Mouse (Mus musculus): ENCODE results near the gene Slc44a4.
A peak's percentile ranks its signal among the peaks of the same experiment; 100 is the strongest.

Gene Slc44a4

GRCm38 (mm10) chr17:34913930-34914665 lies at the start of gene Slc44a4:
Slc44a4 (plus strand) TSS chr17:34914466.
- DNase-seq (ENCODE audit: low spot score in 2 of 2): no peak

- no peak for DNase-seq (ENCODE audit: low spot score in 2 of 2)
These were observed 48.3 kb upstream of the Slc44a4 start for GRCm38 (mm10) chr17:34865981-34866380.

DNA sequence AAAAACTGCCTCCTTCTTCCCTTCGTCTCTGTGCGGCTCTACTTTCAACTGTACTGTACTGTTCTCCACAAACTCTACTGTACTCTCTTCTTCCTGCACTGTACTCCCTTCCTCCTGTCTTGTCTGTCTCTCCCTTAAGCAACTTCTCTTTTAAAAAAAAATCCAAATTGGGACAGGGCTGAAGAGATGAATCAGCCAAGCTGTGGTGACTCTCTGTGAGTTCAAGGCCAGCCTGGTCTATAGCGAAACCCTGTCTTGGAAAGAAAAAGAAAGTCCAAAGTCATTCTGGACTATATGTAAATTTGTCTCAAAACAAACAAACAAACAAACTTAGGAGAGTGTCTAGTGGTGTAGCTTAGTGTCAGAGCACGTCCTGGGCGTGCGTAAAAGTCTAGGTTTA lies 39.9 kb upstream of the Slc44a4 start:
- DNase-seq (ENCODE audit: low spot score in 2 of 2): no peak

GRCm38 (mm10) chr17:34879336-34879879 lies 34.9 kb upstream of the Slc44a4 start, which contains the start of gene Zbtb12:
Zbtb12 (plus strand) TSS chr17:34879483.
- DNase-seq (ENCODE audit: low spot score in 2 of 2): no peak

GRCm38 (mm10) chr17:34881166-34881565 lies 33.1 kb upstream of the Slc44a4 start:
- no peak for DNase-seq (ENCODE audit: low spot score in 2 of 2)

DNA sequence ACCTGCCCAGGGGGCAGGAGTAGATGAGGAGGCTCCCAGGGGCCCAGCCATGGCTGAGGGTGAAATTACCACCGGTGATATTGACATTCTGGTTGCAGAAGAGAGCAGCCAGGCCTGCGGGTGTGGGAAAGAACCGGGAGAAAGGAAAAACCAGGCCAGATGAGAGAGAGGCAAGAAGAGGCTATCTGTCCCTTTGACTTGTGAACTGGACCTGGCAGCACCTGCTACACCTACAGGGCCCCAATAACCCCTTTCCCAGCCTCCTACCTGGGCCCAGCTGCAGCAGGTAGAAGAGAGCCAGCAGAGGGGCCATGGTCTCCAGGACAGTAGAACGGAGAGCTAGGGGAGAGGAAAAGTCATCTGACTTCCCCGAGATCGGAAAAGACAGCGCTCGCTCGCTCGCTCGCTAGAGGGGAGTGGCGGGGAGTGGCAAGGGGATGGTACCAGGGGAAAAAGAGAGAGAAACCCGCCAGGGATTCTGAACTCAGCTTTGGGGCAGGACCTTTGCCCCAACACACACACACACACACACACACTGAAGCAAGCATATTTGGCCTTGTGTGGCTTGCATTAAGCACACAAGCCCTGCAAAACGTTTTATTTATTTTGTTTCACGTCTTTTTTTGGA lies 32.5 kb upstream of the Slc44a4 start, which contains the start of gene Gm20547:
Gene Gm20547, minus strand, starts transcription at position 360 of the 628 bp plus-strand sequence.
- DNase-seq (ENCODE audit: low spot score in 2 of 2): no peak

DNA sequence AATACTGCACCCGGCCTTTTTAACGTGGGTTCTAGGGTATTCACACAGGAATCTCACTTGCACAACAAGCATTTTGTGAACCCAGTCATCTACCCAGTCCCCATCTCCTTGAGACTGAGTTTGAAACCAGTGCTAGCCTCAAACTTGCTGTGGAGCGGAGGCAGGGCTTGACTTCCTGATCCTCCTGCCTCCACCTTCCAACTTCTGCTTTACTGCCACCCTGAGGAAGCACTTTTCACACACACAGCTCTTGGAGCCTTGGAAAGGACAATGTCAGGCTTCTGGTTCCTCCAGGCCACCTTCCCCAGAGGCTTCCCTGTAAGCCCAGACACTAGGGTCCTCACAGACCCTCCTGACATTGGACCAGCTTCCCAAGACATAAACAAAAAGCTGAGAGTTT lies 30.9 kb upstream of the Slc44a4 start:
- no peak for DNase-seq (ENCODE audit: low spot score in 2 of 2)

DNA sequence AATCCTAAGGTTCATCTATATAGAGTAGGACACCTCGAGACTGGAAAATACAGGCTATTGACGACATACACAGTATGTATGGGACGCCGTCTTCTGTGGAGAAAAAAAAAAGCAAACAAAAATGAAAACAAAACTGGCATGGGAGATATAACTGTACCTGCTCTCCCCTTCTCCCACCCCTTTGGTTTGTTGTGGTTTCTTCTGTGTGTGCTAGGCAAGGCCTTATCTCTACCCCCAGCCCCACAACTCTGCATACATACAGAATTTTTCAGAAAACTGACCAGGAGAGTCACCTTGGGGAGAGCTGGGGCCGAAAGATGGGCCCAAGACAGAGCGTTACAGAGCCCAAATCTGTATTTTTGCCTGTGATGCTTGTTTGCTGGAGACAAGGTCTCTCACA lies 29.6 kb upstream of the Slc44a4 start:
- no peak for DNase-seq (ENCODE audit: low spot score in 2 of 2)

DNA sequence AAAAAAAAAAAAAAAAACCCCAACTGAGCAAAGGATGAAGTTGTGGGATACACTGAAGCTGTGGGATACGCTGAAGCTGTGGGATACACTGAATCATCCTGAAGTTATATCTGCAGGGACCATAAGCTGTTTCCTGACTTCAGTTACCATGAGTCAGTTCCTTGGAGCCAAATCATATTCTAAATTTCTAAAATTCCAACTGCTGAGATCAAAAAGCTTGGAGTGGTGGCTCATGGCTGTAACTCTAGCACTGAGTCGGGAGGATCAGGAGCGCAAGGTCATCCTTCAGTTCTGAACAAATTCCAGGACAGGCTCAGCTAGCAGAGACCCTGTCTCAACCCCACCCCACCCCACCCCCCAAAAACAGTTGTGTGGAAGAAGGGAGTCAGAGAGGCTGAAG lies 28.7 kb upstream of the Slc44a4 start:
- no peak for DNase-seq (ENCODE audit: low spot score in 2 of 2)

GRCm38 (mm10) chr17:34887942-34888341 lies 26.3 kb upstream of the Slc44a4 start:
- no peak for DNase-seq (ENCODE audit: low spot score in 2 of 2)

- DNase-seq (ENCODE audit: low spot score in 2 of 2): no peak
These were observed 24.1 kb upstream of the Slc44a4 start for GRCm38 (mm10) chr17:34890074-34890743.

- no peak for DNase-seq (ENCODE audit: low spot score in 2 of 2)
These were observed 22.9 kb upstream of the Slc44a4 start for GRCm38 (mm10) chr17:34891377-34891776.

DNA sequence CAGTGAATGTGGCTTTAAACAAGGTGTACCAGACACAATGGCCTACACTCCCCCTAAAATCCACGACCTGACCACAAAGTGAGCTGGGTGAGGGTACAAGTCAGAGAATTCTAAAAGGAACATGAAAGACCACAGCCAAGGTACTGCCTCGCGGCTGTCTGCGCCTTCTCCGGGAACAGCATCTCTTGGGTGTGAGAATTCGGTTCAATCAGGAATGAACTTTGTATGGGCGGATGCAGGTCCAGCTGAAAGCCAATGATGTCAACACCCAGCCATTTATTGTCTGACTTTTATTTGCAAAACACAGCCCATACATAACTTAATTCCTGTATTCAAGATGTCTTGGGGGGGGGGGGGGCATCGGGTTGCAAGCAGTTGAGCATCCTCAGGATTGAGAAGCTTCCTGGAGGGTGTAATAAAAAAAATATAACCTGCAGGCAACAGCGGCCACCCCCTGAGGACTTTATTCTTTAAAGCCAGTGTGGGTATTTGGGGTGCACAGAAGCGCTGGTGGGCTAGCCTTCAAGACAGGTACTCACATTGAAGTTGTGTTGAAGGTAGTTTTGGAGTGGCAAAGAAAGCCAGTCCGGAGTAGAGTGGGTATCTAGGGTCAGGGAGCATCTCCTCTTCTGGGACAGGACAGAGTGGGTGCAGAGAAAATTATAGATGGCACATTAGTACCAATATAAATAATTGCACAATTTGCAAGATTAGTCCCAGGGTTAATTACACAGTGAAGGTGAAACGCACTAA lies 21.0 kb upstream of the Slc44a4 start:
- no peak for DNase-seq (ENCODE audit: low spot score in 2 of 2)

DNA sequence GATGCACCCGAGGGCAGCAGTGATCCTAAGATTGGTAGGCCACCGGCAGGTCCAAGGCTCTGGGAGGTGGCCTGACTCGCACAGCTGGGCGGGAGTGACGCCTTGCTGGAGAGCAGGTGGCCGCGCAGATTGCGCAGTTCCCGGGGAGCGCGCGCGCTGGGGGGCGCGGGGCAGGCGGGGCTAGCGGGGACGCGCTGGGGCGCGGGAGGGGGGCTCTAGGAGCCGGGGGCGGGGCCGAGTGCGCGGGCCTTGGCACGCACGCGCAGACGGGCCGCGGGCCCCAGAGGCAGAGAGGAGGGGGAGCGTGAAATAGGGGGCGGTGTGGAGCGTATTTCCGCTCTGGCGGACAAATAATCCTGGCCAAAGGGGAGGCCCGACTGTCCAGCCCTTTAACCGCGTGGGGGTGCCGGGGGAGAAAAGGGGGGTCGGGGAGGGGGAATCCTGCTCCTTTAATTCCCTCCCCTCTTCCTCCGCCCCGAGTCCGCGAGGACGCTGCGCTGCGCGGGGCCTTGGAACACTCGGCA lies 20.1 kb upstream of the Slc44a4 start:
- peak; percentile 89 to 90 for DNase-seq (ENCODE audit: low spot score in 2 of 2)

GRCm38 (mm10) chr17:34894801-34895530 lies 19.3 kb upstream of the Slc44a4 start:
- DNase-seq (ENCODE audit: low spot score in 2 of 2): no peak

DNA sequence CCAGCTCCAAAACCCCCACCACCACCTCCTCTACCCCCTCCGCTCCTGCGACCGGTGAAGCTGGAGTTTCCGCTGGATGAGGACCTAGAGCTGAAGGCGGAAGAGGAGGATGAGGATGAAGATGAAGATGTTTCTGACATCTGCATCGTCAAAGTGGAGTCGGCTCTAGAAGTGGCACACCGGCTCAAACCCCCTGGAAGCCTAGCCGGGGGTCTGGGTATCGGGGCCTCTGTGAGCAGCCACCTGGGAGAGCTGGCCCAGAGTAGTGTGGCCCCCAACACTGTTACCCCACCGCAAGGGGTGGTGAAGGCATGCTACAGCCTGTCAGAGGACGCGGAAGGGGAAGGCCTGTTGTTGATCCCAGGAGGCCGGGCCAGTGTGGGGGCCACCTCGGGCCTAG lies 18.5 kb upstream of the Slc44a4 start:
- no peak for DNase-seq (ENCODE audit: low spot score in 2 of 2)

- no peak for DNase-seq (ENCODE audit: low spot score in 2 of 2)
These were observed 17.9 kb upstream of the Slc44a4 start for GRCm38 (mm10) chr17:34896366-34896765.

DNA sequence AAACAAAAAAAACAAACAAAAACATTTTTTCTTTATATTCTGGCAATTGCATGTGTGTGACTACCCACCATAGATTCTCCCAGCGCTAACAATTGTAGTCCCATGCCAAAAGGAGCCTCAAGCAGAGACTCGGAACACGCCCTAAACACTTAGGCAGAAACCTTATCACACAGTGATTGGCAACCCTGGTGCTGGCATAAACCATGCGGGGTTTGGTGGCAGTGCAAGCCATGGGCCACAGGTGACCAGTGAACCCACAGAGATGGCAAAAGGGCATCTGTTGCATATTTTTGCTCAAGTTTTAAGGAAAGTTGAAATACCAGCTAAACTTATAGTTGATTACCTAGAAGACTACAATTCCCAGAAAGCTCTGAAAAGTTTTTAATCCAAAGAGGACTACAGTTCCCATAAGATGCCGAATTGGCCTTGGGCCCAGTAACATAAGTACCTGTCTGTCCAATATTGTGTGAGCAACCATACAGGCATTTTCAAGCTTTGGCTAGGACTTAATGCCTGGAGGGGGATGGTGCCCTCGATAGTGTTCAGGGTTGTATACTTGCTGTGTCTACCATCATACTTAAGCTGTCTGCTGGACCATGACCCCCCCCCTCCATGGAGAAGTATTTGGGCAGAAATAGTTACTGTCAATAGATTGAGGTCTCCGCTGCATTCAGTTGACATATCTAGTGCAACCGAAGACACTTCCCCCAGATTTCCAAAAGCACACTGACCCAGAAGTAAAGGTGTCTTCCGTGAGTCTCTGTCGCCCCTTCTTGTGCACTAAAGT lies 16.7 kb upstream of the Slc44a4 start:
- DNase-seq (ENCODE audit: low spot score in 2 of 2): no peak

DNA sequence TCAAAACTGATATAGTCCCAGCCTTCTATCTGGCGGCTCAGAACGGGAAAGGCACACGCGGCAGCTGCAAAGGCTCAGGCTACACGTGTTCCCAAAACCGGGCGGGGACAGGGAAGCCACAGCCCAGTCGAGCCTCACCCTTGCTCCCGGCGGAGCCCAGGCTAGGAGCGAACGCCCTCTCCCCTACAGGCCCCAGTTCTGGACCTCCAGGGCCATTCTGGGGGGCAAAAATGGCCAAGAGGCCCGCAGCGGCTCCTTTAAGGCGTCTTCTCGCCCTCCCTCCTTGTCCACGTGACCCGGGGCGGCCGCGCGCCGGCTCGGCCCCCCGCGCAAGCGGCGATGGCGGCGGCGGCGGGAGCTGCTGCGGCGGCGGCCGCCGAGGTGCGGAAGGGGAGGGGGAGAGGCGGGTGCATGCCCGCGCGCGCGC lies 16.1 kb upstream of the Slc44a4 start, which contains the start of the genes C2 and Ehmt2:
Gene C2, minus strand, starts transcription at position 106 of the 427 bp plus-strand sequence.
Gene Ehmt2, plus strand, starts transcription at position 310 of the 427 bp plus-strand sequence.
- DNase-seq (ENCODE audit: low spot score in 2 of 2): peak; percentile 75 to 82

DNA sequence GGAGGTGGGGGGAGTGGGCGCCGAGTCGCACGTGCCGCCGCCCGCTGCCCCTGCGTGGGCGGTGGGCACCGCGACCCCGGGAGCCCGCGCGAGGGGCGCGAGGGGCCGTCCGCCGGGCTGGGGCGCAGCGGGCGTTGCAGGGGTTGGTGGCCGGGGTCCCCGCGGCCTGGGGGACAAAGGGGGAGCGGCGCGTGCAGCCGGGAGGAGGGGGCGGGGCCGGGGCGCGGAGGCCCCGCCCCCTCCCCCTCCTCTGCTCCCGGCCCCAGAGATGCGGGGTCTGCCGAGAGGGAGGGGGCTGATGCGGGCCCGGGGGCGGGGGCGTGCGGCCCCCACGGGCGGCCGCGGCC lies 15.6 kb upstream of the Slc44a4 start:
- no peak for DNase-seq (ENCODE audit: low spot score in 2 of 2)

Data from spleen, postnatal 36 days (tissue).